ENCODE assay signal across 28 mouse cellular contexts in the genomic region with DNA sequence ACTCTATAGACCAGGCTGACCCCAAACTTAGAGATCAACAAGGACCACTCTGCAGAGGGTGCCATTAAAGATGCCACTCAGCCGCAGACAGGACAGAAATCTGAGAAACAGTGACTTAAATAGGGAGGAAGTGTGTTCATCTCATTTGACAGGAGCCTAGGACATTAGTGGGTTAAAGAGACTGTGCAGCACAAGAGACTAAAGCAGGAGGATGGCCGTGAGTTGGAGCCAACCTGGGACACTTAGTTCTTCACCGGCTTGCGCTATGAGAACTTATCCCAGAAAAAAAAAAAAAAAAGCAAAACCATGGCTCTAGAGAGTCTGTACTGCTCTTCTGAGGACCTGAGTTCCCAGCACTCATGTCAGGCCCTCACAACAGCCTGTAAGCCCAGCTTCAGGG. TPM values are rescaled to one million over a fixed set of nuclear protein-coding genes. Genes with fewer than 3 reads are reported as not detected.
"Had no signal": no experiment of that assay in that cellular context is flagged by ENCODE, and none has a peak within 500 bp of the region (broad histone marks: within the 10 kb centered on the region; RNA-seq: fewer than 3 reads in every experiment).

No protein-coding gene starts in this region.

- DNase-seq: gastrocnemius, adult 2 months; gastrocnemius, postnatal 10 days; gastrocnemius, postnatal 25 days; heart, postnatal 10 days; heart, postnatal 4 days; kidney, adult 18-20 months; kidney, adult 8-10 months; kidney, postnatal 10 days; kidney, postnatal 25 days; kidney, postnatal 4 days; liver; liver, embryonic 13.5 days had no signal

- ATAC-seq: hindbrain, embryonic 16.5 days; inflammation-experienced regulatory T-cells, adult 6 months; intestine, postnatal 0 days had no signal

- H3K27ac ChIP-seq: gastrocnemius, adult 2 months; hindbrain, embryonic 10.5 days; hindbrain, embryonic 12.5 days; hindbrain, embryonic 14.5 days; layer of hippocampus, adult 2 months; left cerebral cortex, adult 2 months; limb, embryonic 10.5 days; limb, embryonic 12.5 days; liver, embryonic 13.5 days; liver, embryonic 15.5 days had no signal

- H3K9ac ChIP-seq: heart, embryonic 12.5 days; hindbrain, embryonic 12.5 days; hindbrain, embryonic 14.5 days; limb, embryonic 12.5 days; liver, embryonic 13.5 days; liver, embryonic 15.5 days had no signal

- H3K27me3 ChIP-seq: hindbrain, embryonic 12.5 days had no signal

- H3K9me3 ChIP-seq: heart, embryonic 12.5 days; hindbrain, embryonic 10.5 days; hindbrain, embryonic 12.5 days; limb, embryonic 12.5 days; liver, embryonic 13.5 days; liver, embryonic 15.5 days had no signal

- H3K36me3 ChIP-seq: heart, embryonic 12.5 days; hindbrain, embryonic 10.5 days; hindbrain, embryonic 12.5 days; limb, embryonic 10.5 days; limb, embryonic 12.5 days; liver, embryonic 13.5 days; liver, embryonic 15.5 days had no signal

- H3K4me1 ChIP-seq: hindbrain, embryonic 10.5 days; hindbrain, embryonic 12.5 days; limb, embryonic 12.5 days had no signal

- H3K4me3 ChIP-seq: gastrocnemius, adult 2 months; heart, embryonic 12.5 days; hindbrain, embryonic 10.5 days; hindbrain, embryonic 12.5 days; layer of hippocampus, adult 2 months; left cerebral cortex, adult 2 months; limb, embryonic 10.5 days; limb, embryonic 12.5 days; liver, embryonic 13.5 days; liver, embryonic 15.5 days had no signal

- H3K4me2 ChIP-seq: heart, embryonic 12.5 days; hindbrain, embryonic 12.5 days; hindbrain, embryonic 14.5 days; limb, embryonic 12.5 days; liver, embryonic 11.5 days; liver, embryonic 13.5 days; liver, embryonic 15.5 days had no signal

RNA-seq across cellular contexts. Expression of a gene that starts 25.4 kb away (rescaled TPM):
- polyA plus RNA-seq: heart, embryonic 12.5 days; heart, embryonic 14.5 days; hindbrain, embryonic 10.5 days; hindbrain, embryonic 12.5 days; hindbrain, embryonic 14.5 days; hindbrain, embryonic 16.5 days; inflammation-experienced regulatory T-cells, adult 6 months; kidney, embryonic 14.5 days; limb, embryonic 10.5 days; limb, embryonic 12.5 days; limb, embryonic 14.5 days; liver, embryonic 11.5 days; liver, embryonic 13.5 days; liver, embryonic 15.5 days had no signal
